Mouse (Mus musculus): ENCODE results near the gene Mfap1b. TPM values are rescaled to one million over a fixed set of nuclear protein-coding genes. Genes with fewer than 3 reads are reported as not detected.
A peak's percentile ranks its signal among the peaks of the same experiment; 100 is the strongest.

Mfap1b gene
- polyA plus RNA-seq, 1 experiment from 2014 or later = 25.2 TPM

GRCm38 (mm10) chr2:121440834-121441605, 32.8 kb downstream of the Mfap1b start:
- Histone ChIP-seq H3K27me3 (ENCODE audit: control insufficient read depth, insufficient read depth, low read length) (no peaks in the 10 kb centered on the region), H3K36me3 (ENCODE audit: control insufficient read depth, insufficient read depth, low read length) (peaks cover 6% of the 10 kb centered on the region; the same call in 1 of the 2 replicates), H3K9me3 (ENCODE audit: control insufficient read depth, low read length) (no peaks in the 10 kb centered on the region), H3K4me2 (replicated peaks; ENCODE audit: low read depth) (no peak overlapping the region), H3K27ac (replicated peaks) (no peak overlapping the region), H3K4me1 (replicated peaks; ENCODE audit: control insufficient read depth, insufficient read depth) (0 out of 2 replicates have a peak, but pooled peaks cover 5% of the 10 kb centered on the region), H3K4me3 (ENCODE audit: low read depth, low read length) (no peak overlapping the region), H3K9ac (ENCODE audit: low read length) (no peak overlapping the region)
- ATAC-seq (ENCODE audit: low FRiP score, low TSS enrichment) (no peak), DNase-seq (ENCODE audit: low spot score) (no peak)
- TF ChIP-seq CTCF (IDR thresholded peaks at IDR 0.05; ENCODE audit: low read depth) (no peak), EP300 (optimal IDR thresholded peaks at IDR 0.05) (no peak)
- 53% methylated on average over 5 of the region's 5 CpGs for WGBS

- DNase-seq (ENCODE audit: low spot score) (no peak), ATAC-seq (ENCODE audit: low FRiP score, low TSS enrichment) (no peak)
- no peak overlapping the region for H3K9ac ChIP-seq (ENCODE audit: low read length)
- H3K9me3 ChIP-seq (ENCODE audit: control insufficient read depth, low read length) = no peaks in the 10 kb centered on the region
- 67% methylated on average over 4 of the region's 4 CpGs for WGBS
- 0 out of 2 replicates have a peak, but pooled peaks cover 5% of the 10 kb centered on the region for H3K4me1 ChIP-seq (replicated peaks; ENCODE audit: control insufficient read depth, insufficient read depth)
- no peaks in the 10 kb centered on the region for H3K27me3 ChIP-seq (ENCODE audit: control insufficient read depth, insufficient read depth, low read length)
- H3K27ac ChIP-seq (replicated peaks) = no peak overlapping the region
- H3K4me2 ChIP-seq (replicated peaks; ENCODE audit: low read depth) = no peak overlapping the region
- peaks cover 6% of the 10 kb centered on the region; the same call in 1 of the 2 replicates for H3K36me3 ChIP-seq (ENCODE audit: control insufficient read depth, insufficient read depth, low read length)
- TF ChIP-seq CTCF (IDR thresholded peaks at IDR 0.05; ENCODE audit: low read depth) (no peak), EP300 (optimal IDR thresholded peaks at IDR 0.05) (no peak)
- H3K4me3 ChIP-seq (ENCODE audit: low read depth, low read length) = no peak overlapping the region
Measured at GRCm38 (mm10) chr2:121439746-121440145, 34.1 kb downstream of the Mfap1b start.

- WGBS = 100% methylated on average over 1 of the region's 1 CpGs
- Histone ChIP-seq H3K9ac (ENCODE audit: low read length) (no peak overlapping the region), H3K4me3 (ENCODE audit: low read depth, low read length) (no peak overlapping the region), H3K27me3 (ENCODE audit: control insufficient read depth, insufficient read depth, low read length) (no peaks in the 10 kb centered on the region), H3K9me3 (ENCODE audit: control insufficient read depth, low read length) (no peaks in the 10 kb centered on the region), H3K4me1 (replicated peaks; ENCODE audit: control insufficient read depth, insufficient read depth) (no peaks in the 10 kb centered on the region), H3K36me3 (ENCODE audit: control insufficient read depth, insufficient read depth, low read length) (peaks cover 41% of the 10 kb centered on the region), H3K27ac (replicated peaks) (no peak overlapping the region), H3K4me2 (replicated peaks; ENCODE audit: low read depth) (no peak overlapping the region)
- ATAC-seq (ENCODE audit: low FRiP score, low TSS enrichment) = no peak
- TF ChIP-seq CTCF (IDR thresholded peaks at IDR 0.05; ENCODE audit: low read depth) (peak; percentile 70), EP300 (optimal IDR thresholded peaks at IDR 0.05) (no peak)
- no peak for DNase-seq (ENCODE audit: low spot score)
Measured at GRCm38 (mm10) chr2:121434854-121435253, 39.0 kb downstream of the Mfap1b start.

GRCm38 (mm10) chr2:121425890-121426289, 48.0 kb downstream of the Mfap1b start:
- Histone ChIP-seq H3K4me3 (ENCODE audit: low read depth, low read length) (no peak overlapping the region), H3K9ac (ENCODE audit: low read length) (no peak overlapping the region), H3K9me3 (ENCODE audit: control insufficient read depth, low read length) (no peaks in the 10 kb centered on the region), H3K4me2 (replicated peaks; ENCODE audit: low read depth) (no peak overlapping the region), H3K27me3 (ENCODE audit: control insufficient read depth, insufficient read depth, low read length) (no peaks in the 10 kb centered on the region), H3K36me3 (ENCODE audit: control insufficient read depth, insufficient read depth, low read length) (peaks cover 21% of the 10 kb centered on the region), H3K27ac (replicated peaks) (no peak overlapping the region), H3K4me1 (replicated peaks; ENCODE audit: control insufficient read depth, insufficient read depth) (no peaks in the 10 kb centered on the region)
- TF ChIP-seq CTCF (IDR thresholded peaks at IDR 0.05; ENCODE audit: low read depth) (no peak), EP300 (optimal IDR thresholded peaks at IDR 0.05) (no peak)
- no peak for ATAC-seq (ENCODE audit: low FRiP score, low TSS enrichment)
- DNase-seq (ENCODE audit: low spot score) = no peak
- 86% methylated on average over 2 of the region's 2 CpGs for WGBS

GRCm38 (mm10) chr2:121423166-121423565, 50.7 kb downstream of the Mfap1b start:
- H3K9ac ChIP-seq (ENCODE audit: low read length) = no peak overlapping the region
- H3K36me3 ChIP-seq (ENCODE audit: control insufficient read depth, insufficient read depth, low read length) = peaks cover 12% of the 10 kb centered on the region
- H3K4me1 ChIP-seq (replicated peaks; ENCODE audit: control insufficient read depth, insufficient read depth) = no peaks in the 10 kb centered on the region
- no peak for DNase-seq (ENCODE audit: low spot score)
- ATAC-seq (ENCODE audit: low FRiP score, low TSS enrichment) = no peak
- H3K27ac ChIP-seq (replicated peaks) = no peak overlapping the region
- no peak for TF ChIP-seq CTCF (IDR thresholded peaks at IDR 0.05; ENCODE audit: low read depth)
- no peak for TF ChIP-seq EP300 (optimal IDR thresholded peaks at IDR 0.05)
- no peak overlapping the region for H3K4me2 ChIP-seq (replicated peaks; ENCODE audit: low read depth)
- H3K9me3 ChIP-seq (ENCODE audit: control insufficient read depth, low read length) = no peaks in the 10 kb centered on the region
- WGBS = 85% methylated on average over 2 of the region's 2 CpGs
- H3K4me3 ChIP-seq (ENCODE audit: low read depth, low read length) = no peak overlapping the region
- H3K27me3 ChIP-seq (ENCODE audit: control insufficient read depth, insufficient read depth, low read length) = no peaks in the 10 kb centered on the region

GRCm38 (mm10) chr2:121418476-121418875, 55.4 kb downstream of the Mfap1b start:
- H3K9ac ChIP-seq (ENCODE audit: low read length) = no peak overlapping the region
- H3K9me3 ChIP-seq (ENCODE audit: control insufficient read depth, low read length) = no peaks in the 10 kb centered on the region
- 61% methylated on average over 3 of the region's 3 CpGs for WGBS
- H3K27me3 ChIP-seq (ENCODE audit: control insufficient read depth, insufficient read depth, low read length) = no peaks in the 10 kb centered on the region
- H3K27ac ChIP-seq (replicated peaks) = 0 out of 2 replicates have a peak overlapping the region, but pooled peaks have one; percentile 13
- ATAC-seq (ENCODE audit: low FRiP score, low TSS enrichment) (no peak), DNase-seq (ENCODE audit: low spot score) (no peak)
- TF ChIP-seq CTCF (IDR thresholded peaks at IDR 0.05; ENCODE audit: low read depth) (no peak), EP300 (optimal IDR thresholded peaks at IDR 0.05) (no peak)
- 0 out of 2 replicates have a peak, but pooled peaks cover 5% of the 10 kb centered on the region for H3K36me3 ChIP-seq (ENCODE audit: control insufficient read depth, insufficient read depth, low read length)
- H3K4me3 ChIP-seq (ENCODE audit: low read depth, low read length) = no peak overlapping the region
- H3K4me2 ChIP-seq (replicated peaks; ENCODE audit: low read depth) = no peak overlapping the region
- no peaks in the 10 kb centered on the region for H3K4me1 ChIP-seq (replicated peaks; ENCODE audit: control insufficient read depth, insufficient read depth)

All from stomach, postnatal 0 days (tissue).